In the genomic region with DNA sequence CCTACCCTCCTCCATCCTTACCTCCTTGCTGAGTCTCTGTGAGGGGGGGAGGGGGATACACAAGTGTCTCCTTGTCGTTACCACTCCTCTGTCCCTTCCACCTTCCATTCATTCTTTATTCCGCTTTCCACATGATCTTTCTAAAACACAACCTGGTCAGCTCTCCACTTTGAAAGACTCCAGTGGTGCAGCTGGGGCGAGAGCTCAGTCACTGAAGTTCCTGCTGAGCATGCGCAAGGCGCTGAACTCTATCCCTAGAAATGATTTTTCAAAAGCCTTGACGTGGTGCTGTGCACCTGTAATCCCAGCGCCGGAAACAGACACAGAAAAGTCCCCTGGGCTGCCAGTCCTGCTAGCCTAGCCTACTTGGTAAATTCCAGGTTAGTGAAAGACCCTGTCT, we compare ENCODE assay signal across 18 mouse cellular contexts. TPM values are rescaled to one million over a fixed set of nuclear protein-coding genes. Genes with fewer than 3 reads are reported as not detected.
DNase-seq lines count a peak whose midpoint lies in the region; ATAC-seq and TF ChIP-seq lines count a peak whose summit lies in the region.
"Had no signal": no experiment of that assay in that cellular context is flagged by ENCODE, and none has a peak within 500 bp of the region (broad histone marks: within the 10 kb centered on the region; RNA-seq: fewer than 3 reads in every experiment).

No protein-coding gene starts in this region.

- H3K9ac ChIP-seq in midbrain, embryonic 16.5 days (ENCODE audit: low read depth, low read length) = no peak overlapping the region
- H3K9ac ChIP-seq in midbrain, postnatal 0 days (replicated peaks; ENCODE audit: low read length, poor library complexity, severe bottlenecking) = no peak overlapping the region
- no peak overlapping the region for H3K9ac ChIP-seq in kidney, embryonic 14.5 days (ENCODE audit: low read depth, low read length)
- H3K9ac ChIP-seq in hindbrain, embryonic 12.5 days = no peak overlapping the region
- H3K9ac ChIP-seq: embryonic facial prominence, embryonic 15.5 days; heart, embryonic 13.5 days; hindbrain, embryonic 13.5 days had no signal

- H3K27ac ChIP-seq in midbrain, embryonic 16.5 days (ENCODE audit: low read length) = no peak overlapping the region
- H3K27ac ChIP-seq in midbrain, postnatal 0 days (ENCODE audit: low read depth, low read length) = no peak overlapping the region
- no peak overlapping the region for H3K27ac ChIP-seq in kidney, embryonic 14.5 days (ENCODE audit: low read depth, low read length)
- H3K27ac ChIP-seq in hindbrain, embryonic 12.5 days = no peak overlapping the region
- H3K27ac ChIP-seq: embryonic facial prominence, embryonic 15.5 days; forebrain, embryonic 10.5 days; heart, embryonic 13.5 days had no signal

- no peaks in the 10 kb centered on the region for H3K27me3 ChIP-seq in midbrain, embryonic 16.5 days (ENCODE audit: control insufficient read depth, insufficient read depth, low read depth, low read length)
- H3K27me3 ChIP-seq in midbrain, postnatal 0 days (ENCODE audit: insufficient read depth, low read length) = no peaks in the 10 kb centered on the region
- no peaks in the 10 kb centered on the region for H3K27me3 ChIP-seq in kidney, embryonic 14.5 days (ENCODE audit: control insufficient read depth, insufficient read depth, low read length)
- H3K27me3 ChIP-seq in hindbrain, embryonic 12.5 days = no peaks in the 10 kb centered on the region
- H3K27me3 ChIP-seq: embryonic facial prominence, embryonic 15.5 days; heart, embryonic 13.5 days; hindbrain, embryonic 13.5 days had no signal

- H3K36me3 ChIP-seq in midbrain, embryonic 16.5 days (ENCODE audit: control insufficient read depth, insufficient read depth, low read length) = no peaks in the 10 kb centered on the region
- no peaks in the 10 kb centered on the region for H3K36me3 ChIP-seq in midbrain, postnatal 0 days (ENCODE audit: insufficient read depth, low read length)
- H3K36me3 ChIP-seq in kidney, embryonic 14.5 days (ENCODE audit: control insufficient read depth, insufficient read depth, low read length) = no peaks in the 10 kb centered on the region
- no peaks in the 10 kb centered on the region for H3K36me3 ChIP-seq in hindbrain, embryonic 12.5 days
- H3K36me3 ChIP-seq: embryonic facial prominence, embryonic 15.5 days; forebrain, embryonic 10.5 days; heart, embryonic 13.5 days; hindbrain, embryonic 13.5 days had no signal

- H3K9me3 ChIP-seq in midbrain, embryonic 16.5 days (replicated peaks; ENCODE audit: control insufficient read depth, low read length, poor library complexity, severe bottlenecking) = no peaks in the 10 kb centered on the region
- no peaks in the 10 kb centered on the region for H3K9me3 ChIP-seq in midbrain, postnatal 0 days (ENCODE audit: low read length)
- H3K9me3 ChIP-seq in kidney, embryonic 14.5 days (ENCODE audit: control insufficient read depth, low read length) = no peaks in the 10 kb centered on the region
- H3K9me3 ChIP-seq in hindbrain, embryonic 12.5 days (replicated peaks) = no peaks in the 10 kb centered on the region
- H3K9me3 ChIP-seq: embryonic facial prominence, embryonic 15.5 days; forebrain, embryonic 10.5 days; heart, embryonic 13.5 days; hindbrain, embryonic 13.5 days had no signal

- H3K4me1 ChIP-seq in midbrain, embryonic 16.5 days (ENCODE audit: control insufficient read depth, insufficient read depth, low read length) = no peaks in the 10 kb centered on the region; the same call in 1 of the 2 replicates
- H3K4me1 ChIP-seq in midbrain, postnatal 0 days (ENCODE audit: insufficient read depth, low read length) = no peaks in the 10 kb centered on the region
- H3K4me1 ChIP-seq in kidney, embryonic 14.5 days (ENCODE audit: control insufficient read depth, insufficient read depth, low read length) = peaks cover 5% of the 10 kb centered on the region; the same call in 1 of the 2 replicates
- H3K4me1 ChIP-seq in hindbrain, embryonic 12.5 days = 0 out of 2 replicates have a peak, but pooled peaks cover 3% of the 10 kb centered on the region

- H3K4me3 ChIP-seq in midbrain, embryonic 16.5 days (ENCODE audit: low read depth, low read length) = no peak overlapping the region
- no peak overlapping the region for H3K4me3 ChIP-seq in midbrain, postnatal 0 days (ENCODE audit: low read depth, low read length)
- H3K4me3 ChIP-seq in kidney, embryonic 14.5 days (ENCODE audit: low read length) = no peak overlapping the region
- H3K4me3 ChIP-seq in hindbrain, embryonic 12.5 days = no peak overlapping the region
- H3K4me3 ChIP-seq: embryonic facial prominence, embryonic 15.5 days; erythroblast, embryonic 14.5 days; forebrain, embryonic 10.5 days; heart, embryonic 13.5 days; hindbrain, embryonic 13.5 days had no signal

- DNase-seq in cerebellum, adult 11-12 months = peak; percentile 50
- DNase-seq in midbrain, postnatal 0 days (ENCODE audit: low spot score) = no peak
- DNase-seq in cerebellum, postnatal 14 days = peak; percentile 28 to 31
- no peak for DNase-seq in yolk sac, embryonic 10.5 days (ENCODE audit: low spot score)
- DNase-seq: adrenal gland, postnatal 10 days; embryo, embryonic 11 days; gastrocnemius, postnatal 36 days; heart, postnatal 36 days had no signal

- 72% methylated on average over 8 of the region's 8 CpGs for WGBS in midbrain, embryonic 16.5 days
- WGBS in midbrain, postnatal 0 days = 73% methylated on average over 8 of the region's 8 CpGs
- 81% methylated on average over 8 of the region's 8 CpGs for WGBS in kidney, embryonic 14.5 days
- WGBS in hindbrain, embryonic 12.5 days = 74% methylated on average over 8 of the region's 8 CpGs

- no peak for ATAC-seq in cerebellum, adult (ENCODE audit: insufficient number of reproducible peaks, low FRiP score, low TSS enrichment)
- 0 out of 2 replicates have a peak, but pooled peaks have one; percentile 18 for ATAC-seq in midbrain, embryonic 16.5 days
- ATAC-seq in midbrain, postnatal 0 days (ENCODE audit: low FRiP score) = no peak
- no peak for ATAC-seq in kidney, embryonic 14.5 days (ENCODE audit: low FRiP score, low TSS enrichment)
- ATAC-seq in hindbrain, embryonic 12.5 days (ENCODE audit: low FRiP score) = no peak
- ATAC-seq: intestine, embryonic 16.5 days had no signal

- no peak overlapping the region for H3K4me2 ChIP-seq in midbrain, embryonic 16.5 days (ENCODE audit: low read length)
- H3K4me2 ChIP-seq in midbrain, postnatal 0 days (ENCODE audit: low read depth, low read length, poor library complexity, severe bottlenecking) = no peak overlapping the region
- no peak overlapping the region for H3K4me2 ChIP-seq in kidney, embryonic 14.5 days (replicated peaks; ENCODE audit: low read depth, low read length)
- H3K4me2 ChIP-seq in hindbrain, embryonic 12.5 days (replicated peaks) = no peak overlapping the region
- H3K4me2 ChIP-seq: embryonic facial prominence, embryonic 15.5 days; heart, embryonic 13.5 days; hindbrain, embryonic 13.5 days had no signal

- no peak for TF ChIP-seq CTCF in midbrain, postnatal 0 days (IDR thresholded peaks at IDR 0.05)

RNA-seq across cellular contexts. Expression of a gene that starts 15.1 kb away (rescaled TPM):
- 3.9 and 4.5 TPM in 2 replicates for polyA plus RNA-seq in midbrain, embryonic 16.5 days (2015; fragmentation: Nextera tagmentation; extraction: Ambion mirVana)
- 15.9 and 19.5 TPM in 2 replicates for total RNA-seq in midbrain, postnatal 0 days (2014; rRNA removed)
- 3.1 and 5.2 TPM in 2 replicates for polyA plus RNA-seq in midbrain, postnatal 0 days (2015; fragmentation: Nextera tagmentation; extraction: Ambion mirVana)
- polyA plus RNA-seq in kidney, embryonic 14.5 days (2014; fragmentation: Nextera tagmentation; extraction: Ambion mirVana) = 4.1 and 6.8 TPM in 2 replicates
- polyA plus RNA-seq in hindbrain, embryonic 12.5 days (2016; fragmentation: Nextera tagmentation; extraction: Ambion mirVana) = 3.2 and 3.7 TPM in 2 replicates

Comparison
In these comparisons a context has a peak if more than half of its experiments do, and no peak if none do; other contexts are left out.
1. DNase-seq: peak in cerebellum, adult 11-12 months (single experiment) and cerebellum, postnatal 14 days (2 of 2); none in midbrain, postnatal 0 days (single experiment) and yolk sac, embryonic 10.5 days (single experiment).